Mouse (Mus musculus) left cerebral cortex, postnatal 10 days (tissue): Measurements from ENCODE around the gene Fndc3b. TPM values are rescaled to one million over a fixed set of nuclear protein-coding genes. Genes with fewer than 3 reads are reported as not detected.

Experiments
- DNase-seq, 2 experiments: peaks; one replicate each; pipeline ENCODE4 v3.0.0; 2021 to 2022; ENCODE audit warnings: low spot score in 2 of 2, mixed read lengths in 1 of 2; ENCODE audit errors: extremely low spot score in 1 of 2
- intact Hi-C: fragments of 180-260 bp; cut with DNase I; formaldehyde crosslinking; loops from one replicate; pipeline ENCODE4 v1.15.1; 2025
- total RNA-seq, 2 experiments: library from RNA; stranded (reverse); gene quantifications; 2 replicates each; pipeline ENCODE4 v1.2.3; 2021

Gene Fndc3b
- total RNA-seq, 2 experiments from 2014 or later = 22.9 to 25.7 TPM

DNA sequence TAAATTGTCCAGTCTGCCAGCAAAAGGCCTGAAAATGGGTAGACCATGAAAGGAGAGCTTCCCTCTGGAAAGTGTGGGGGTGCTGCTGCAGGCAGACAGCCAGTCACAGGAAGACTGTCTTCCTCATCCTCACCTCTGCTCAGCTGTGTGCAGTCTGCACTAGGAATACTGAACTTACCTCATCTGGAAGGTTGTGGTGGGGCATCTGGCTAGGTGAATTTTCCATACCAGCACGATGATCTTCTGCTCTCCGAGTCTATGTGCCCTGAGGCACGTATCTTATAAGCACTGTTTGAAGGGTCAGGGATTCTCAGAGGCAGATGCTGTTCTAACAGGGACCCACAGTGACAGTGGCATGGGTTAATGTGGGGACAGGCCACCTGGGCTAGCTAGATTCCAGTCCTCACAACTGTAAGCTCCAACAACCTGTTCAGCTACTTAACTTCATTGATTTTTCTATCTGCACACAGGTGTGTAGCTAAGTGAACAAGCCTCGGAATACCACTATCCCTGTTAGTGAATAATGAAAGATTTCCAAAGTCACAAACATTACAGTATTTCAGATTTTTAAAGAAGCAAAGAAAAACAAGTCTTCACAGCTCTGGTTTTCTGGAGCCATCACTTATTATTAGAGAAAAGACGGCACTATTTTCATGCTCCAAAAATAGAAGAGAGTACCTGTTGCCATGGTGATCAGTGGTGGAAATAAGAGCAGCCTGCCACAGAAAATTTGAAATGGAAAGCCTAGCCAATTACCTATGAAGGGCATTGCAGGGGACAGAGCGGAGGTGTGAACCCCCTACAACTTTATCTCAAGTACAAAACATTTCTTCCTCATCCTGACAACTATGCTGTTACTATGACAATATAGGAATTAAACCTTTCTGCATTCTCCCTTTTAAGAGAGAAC lies 128.9 kb downstream of the Fndc3b start:
- intact Hi-C loops = loop anchor here (5.0 to 10.0 kb wide), 2 partner anchors 130 to 283 kb away; partner anchors contain the start of gene Fndc3b
- no peak for DNase-seq

DNA sequence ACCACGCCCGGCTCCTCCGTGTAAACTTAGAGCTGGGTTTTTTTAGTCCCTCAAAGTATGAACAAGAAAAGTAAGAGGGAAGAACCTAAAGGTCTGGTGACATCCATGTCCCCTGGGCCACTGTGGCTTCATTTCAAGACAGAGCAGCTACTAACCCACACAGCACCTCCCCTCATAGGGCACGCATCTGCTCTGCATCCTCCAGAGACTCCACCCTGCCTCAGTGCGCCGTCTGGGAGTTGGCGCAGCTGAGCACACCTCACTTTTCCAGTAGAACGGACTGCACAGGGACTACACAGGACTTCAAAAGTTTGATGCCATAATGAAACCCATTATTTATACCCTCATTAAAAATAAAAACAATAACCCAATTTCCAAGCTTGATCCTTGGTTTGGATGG lies 130.2 kb downstream of the Fndc3b start:
- intact Hi-C loops = loop anchor here (5.0 to 10.0 kb wide), 2 partner anchors 131 to 284 kb away; partner anchors contain the start of gene Fndc3b
- no peak for DNase-seq

DNA sequence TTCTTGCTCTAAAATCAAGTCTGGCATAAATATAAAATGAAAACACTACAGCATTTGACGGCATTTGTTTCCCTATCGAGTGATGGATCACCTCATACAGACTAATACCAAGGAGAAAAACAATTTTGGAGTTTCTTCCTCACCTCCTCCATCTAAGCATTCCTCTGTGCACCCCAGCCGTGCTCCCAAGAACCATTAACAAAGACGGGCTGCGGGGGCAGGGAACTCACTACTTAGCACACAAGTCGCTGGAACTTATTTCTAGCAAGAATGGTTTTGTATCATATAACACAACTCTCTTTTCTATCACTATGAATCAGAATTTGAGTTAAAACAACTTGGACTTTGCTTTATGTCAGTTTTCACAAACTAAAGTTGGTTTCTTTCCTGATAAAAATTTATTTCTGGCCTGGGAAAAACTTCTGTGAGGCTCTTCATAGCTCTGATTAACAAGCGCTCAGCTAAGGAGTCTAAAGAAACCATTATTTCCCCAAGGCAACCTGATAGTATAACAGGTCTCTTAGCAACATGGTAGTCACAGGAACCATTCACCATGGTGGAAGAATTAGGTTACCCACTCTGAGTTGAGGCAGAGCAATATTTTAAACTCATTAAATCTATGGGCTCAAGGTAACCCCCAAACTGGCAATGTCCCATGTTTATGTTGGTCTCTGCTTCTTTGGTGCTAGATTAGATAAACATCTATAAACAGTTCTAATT lies 131.1 kb downstream of the Fndc3b start:
- DNase-seq = no peak
- intact Hi-C loops = loop anchor here (5.0 to 10.0 kb wide), 2 partner anchors 132 to 285 kb away; partner anchors contain the start of gene Fndc3b

- intact Hi-C loops = no loop called here
Measured at GRCm38 (mm10) chr3:27579229-27579628, 131.9 kb downstream of the Fndc3b start.

DNA sequence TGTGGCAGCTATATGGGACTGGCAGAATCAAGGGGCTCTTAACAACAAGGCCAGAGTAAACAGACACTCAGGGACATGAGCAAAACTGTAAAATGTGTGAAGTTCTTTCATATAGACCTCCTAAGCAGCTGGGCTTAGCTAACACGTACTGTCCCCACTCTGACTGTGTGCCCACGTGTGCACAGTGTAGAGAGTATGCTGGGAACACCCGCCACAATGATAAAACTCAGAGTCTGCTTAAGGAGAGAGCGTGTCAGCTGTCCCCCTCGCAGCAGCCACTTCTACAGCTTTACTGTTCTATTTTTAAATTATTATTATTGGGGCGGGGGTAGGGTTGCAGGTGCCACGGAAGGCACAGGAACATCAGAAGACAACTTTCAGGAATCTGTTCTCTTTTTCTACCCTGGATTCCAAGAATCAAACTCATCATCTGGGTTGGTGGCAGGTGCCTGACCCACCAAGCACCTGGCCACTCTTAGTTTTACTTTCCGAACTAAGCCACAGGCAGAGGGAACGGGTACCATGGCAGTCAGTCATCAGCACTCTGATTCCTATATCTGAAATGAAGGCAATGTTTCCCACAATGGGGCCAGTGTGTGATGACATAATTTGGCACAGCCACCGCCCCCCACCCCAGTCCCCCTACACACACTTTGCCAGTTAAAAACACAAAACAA lies 133.6 kb downstream of the Fndc3b start:
- intact Hi-C loops = no loop called here
- DNase-seq = no peak

More at GRCm38 (mm10) chr3:27579229-27579628, 131.9 kb downstream of the Fndc3b start:
- DNase-seq = no peak

DNA sequence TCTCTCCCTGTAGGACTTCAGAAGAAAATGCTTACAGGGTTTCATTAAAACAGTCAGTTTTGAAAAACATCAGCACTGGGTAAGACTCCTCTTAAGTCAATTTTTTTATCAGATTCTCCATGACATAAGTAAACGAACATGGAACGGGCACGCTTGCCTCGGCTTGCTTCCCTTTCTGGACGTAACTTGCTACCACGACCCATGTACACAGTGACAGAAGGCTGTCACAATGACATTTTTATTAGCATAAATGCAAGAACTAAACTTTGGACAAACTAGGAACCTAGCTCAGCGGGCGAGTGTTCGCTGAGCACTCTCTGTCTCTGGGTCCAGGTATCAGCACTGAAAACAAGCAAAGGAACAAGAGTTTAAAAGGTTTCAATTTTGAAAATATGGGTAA lies 136.9 kb downstream of the Fndc3b start:
- intact Hi-C loops = no loop called here

GRCm38 (mm10) chr3:27573458-27573857 lies 137.6 kb downstream of the Fndc3b start:
- intact Hi-C loops = no loop called here

More for the DNA sequence above, 136.9 kb downstream of the Fndc3b start:
- DNase-seq = no peak

GRCm38 (mm10) chr3:27572305-27572704 lies 138.8 kb downstream of the Fndc3b start:
- intact Hi-C loops = no loop called here
- DNase-seq = no peak

More at GRCm38 (mm10) chr3:27573458-27573857, 137.6 kb downstream of the Fndc3b start:
- no peak for DNase-seq

- DNase-seq = no peak
- intact Hi-C loops = no loop called here
Measured at GRCm38 (mm10) chr3:27565314-27565713, 145.8 kb downstream of the Fndc3b start.

- intact Hi-C loops = no loop called here
Measured at GRCm38 (mm10) chr3:27563047-27563624, 148.0 kb downstream of the Fndc3b start.

GRCm38 (mm10) chr3:27562476-27562875 lies 148.6 kb downstream of the Fndc3b start:
- DNase-seq = no peak
- intact Hi-C loops = no loop called here

More at GRCm38 (mm10) chr3:27563047-27563624, 148.0 kb downstream of the Fndc3b start:
- DNase-seq = no peak

DNA sequence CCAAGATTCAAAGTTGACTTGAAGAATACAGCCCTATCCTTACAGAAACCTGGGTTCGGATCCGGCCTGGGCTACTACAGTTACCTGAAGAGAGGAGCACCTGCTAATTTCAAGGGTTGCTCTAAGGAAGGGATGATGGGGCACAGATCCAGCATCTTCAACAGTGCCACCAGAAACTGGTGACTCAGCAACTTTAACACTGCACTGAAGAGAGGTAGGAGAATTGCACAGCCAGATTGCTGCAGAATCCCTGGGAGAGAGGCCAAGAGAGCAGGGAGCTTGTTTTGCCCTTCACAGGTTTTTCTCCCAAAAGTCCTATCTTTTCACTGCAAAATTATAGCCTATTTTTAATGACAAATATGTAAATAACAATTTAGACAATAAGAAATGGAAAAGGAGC lies 149.2 kb downstream of the Fndc3b start:
- intact Hi-C loops = no loop called here
- DNase-seq = no peak

GRCm38 (mm10) chr3:27559316-27559715 lies 151.8 kb downstream of the Fndc3b start:
- no peak for DNase-seq
- intact Hi-C loops = no loop called here

DNA sequence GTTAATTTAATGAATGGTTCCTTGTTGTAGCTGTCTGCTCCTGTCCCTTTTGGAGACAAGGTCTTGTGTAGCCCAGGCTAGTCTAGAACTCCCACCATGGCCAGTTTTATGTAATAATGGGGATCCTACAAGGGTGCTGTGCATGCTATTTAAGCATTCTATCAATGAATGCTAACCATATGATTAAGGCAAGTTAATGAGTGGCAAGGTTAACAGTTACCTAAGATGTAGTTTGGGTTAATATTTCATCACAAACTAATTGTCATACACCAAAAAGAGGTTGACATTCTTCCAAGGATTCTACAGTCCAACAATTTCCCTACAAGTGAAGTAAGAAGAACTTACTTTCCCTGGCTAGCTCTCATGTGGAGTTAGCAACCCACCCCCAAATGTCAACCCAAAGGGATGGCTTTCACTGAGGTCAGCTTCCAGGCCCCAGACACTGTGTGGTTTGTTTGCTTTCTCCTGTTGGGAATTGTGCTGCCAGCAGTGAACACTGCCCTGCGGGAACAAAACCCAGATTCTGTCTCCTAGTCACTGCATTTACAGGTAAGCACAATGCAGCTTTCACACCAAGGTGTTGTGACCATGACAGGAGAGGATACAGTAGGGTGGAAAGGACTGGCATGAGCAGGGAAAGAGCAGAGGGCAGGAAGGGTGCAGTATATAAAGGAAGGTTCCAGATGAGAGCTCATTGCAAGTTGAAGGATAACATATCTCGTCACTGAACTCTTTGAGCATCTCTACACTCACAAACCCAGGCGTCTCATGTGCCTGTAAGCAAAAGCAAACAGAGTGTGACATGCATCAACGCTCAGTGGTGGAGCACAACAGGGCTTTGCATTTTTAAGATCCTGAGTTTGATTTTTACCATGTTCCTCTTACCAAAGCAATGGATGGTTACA lies 153.8 kb downstream of the Fndc3b start:
- DNase-seq = no peak
- intact Hi-C loops = no loop called here

DNA sequence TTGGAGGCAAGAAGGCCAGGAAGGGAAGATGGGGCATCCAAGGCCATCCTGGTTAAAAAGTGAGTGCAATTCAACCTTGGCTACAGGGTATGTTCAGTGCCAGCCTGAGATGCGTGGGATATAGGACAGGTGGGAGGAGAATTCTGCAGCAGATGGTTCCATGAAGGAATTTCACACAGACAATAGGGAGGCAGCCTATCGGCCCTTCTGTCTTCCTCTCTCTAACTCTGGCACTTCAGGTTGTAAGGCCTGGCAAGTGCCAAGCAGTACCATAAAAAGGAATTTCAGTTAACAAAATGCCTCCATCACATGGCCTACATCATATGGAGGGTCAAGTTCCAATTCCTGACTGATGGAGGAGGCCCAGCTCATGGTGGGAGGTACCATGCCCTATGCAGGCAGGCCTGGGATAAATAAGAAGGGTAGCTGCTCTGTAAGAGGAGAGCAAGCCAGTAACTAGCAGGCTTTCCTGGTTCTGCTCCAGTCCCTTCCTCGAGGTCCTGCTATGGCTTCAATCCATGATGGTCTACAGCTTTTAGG lies 155.6 kb downstream of the Fndc3b start:
- intact Hi-C loops = no loop called here
- no peak for DNase-seq

- DNase-seq = no peak
- intact Hi-C loops = no loop called here
Measured at GRCm38 (mm10) chr3:27554325-27554724, 156.8 kb downstream of the Fndc3b start.

DNA sequence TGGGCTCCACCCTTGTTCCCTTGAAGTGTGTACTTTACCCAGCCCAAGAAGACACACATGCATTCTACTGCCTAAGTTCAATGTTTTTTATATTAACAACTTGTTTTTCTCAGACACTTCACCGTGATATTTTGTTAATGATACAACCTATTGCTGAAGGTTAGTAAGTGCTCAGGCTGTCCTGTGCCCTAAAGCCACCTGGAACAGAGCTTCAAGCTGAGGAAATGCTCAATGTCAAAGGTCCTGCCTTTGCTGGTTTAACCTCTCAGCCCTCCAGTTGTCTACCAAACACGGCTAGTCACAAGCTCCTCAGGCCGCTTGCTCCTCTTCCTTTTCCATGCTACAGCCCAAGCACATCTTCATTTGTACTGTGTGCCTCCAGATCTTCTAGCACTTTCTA lies 157.3 kb downstream of the Fndc3b start:
- DNase-seq = no peak
- intact Hi-C loops = no loop called here

DNA sequence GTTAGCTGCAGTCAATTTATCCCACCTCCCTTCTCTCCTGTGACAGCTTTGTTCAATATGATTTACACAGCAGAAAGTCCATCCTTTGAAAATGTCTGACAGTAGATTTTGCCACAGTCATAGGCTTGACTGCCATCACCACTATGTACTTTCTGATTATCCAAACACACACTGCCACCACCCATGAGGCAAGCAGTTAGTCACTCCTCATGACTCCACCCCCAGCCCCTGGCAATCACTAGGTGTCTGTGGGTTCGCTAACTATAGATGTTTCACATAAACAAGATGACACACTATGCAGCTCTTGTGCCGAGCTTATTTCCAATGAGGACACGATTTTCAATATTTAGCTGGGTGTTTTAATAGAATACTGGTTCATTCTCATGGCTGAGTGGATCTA lies 160.1 kb downstream of the Fndc3b start:
- DNase-seq = no peak
- intact Hi-C loops = no loop called here
